Mouse (Mus musculus): Measurements from ENCODE around the gene Rapgef6.

DNA sequence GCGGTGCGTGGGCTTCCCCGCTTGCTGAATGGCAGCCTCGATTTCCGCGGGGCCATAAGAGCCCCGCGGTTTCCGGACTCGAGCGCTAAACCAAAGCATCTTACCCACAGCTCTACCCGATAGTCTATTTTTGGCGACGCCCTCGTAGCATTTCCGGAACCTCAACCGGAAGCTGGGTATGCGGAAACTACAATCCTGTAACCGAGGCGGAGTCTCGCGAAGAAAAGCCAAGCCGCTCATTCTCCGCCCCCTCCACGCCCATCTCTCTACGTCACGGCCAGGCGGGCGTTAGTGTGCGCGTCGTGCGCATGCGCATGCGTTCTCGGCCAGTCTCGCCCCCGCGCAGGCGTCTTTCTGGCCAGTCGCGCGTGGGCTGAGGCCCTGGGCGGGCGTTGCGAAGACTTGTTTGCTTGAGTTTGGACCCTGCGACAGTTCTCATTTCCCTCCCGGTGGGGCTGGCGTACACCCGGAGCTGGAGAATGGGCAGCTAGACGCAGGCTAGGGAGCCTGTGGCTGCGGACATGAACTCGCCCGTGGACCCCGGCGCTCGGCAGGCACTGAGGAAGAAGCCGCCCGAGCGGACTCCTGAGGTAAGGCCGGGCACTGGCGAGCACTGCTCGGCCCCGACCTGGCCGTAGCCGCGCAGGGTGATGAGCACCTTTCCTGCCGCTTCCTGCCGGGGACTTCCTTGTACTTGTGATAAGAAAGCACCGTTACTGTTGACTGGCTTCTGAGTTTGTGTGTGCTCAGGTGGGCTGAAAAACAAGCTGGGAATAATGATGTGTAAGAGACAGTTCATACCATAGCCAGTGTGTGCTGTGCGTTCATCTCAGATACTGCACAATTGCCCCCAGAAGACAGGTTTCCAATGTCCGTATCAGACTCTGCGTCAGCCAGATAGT, at the start of gene Rapgef6:
- TF ChIP-seq POLR2A (IDR thresholded peaks at IDR 0.05; ENCODE audit: low read depth, low read length) (peak; percentile 63), CTCF (IDR thresholded peaks at IDR 0.05; ENCODE audit: extremely low read depth, insufficient read length, insufficient replicate concordance, low read depth, low read length) (no peak)

Measured in small intestine, adult 2 months (tissue).